Mouse (Mus musculus) ES-Bruce4 (cell line): ENCODE results near the gene Hoxd8.

Source experiments
- CTCF ChIP-seq: IDR thresholded peaks from one replicate; pipeline ENCODE4 v1.8.1; 2011; ENCODE audit warnings: low read depth, low read length
- EP300 ChIP-seq: IDR thresholded peaks from 2 replicates; pipeline ENCODE4 v1.6.1; 2011; ENCODE audit warnings: low read depth, low read length; ENCODE audit not compliant: insufficient read depth
- POLR2A ChIP-seq: IDR thresholded peaks from one replicate; pipeline ENCODE4 v1.8.1; 2011; ENCODE audit warnings: low read length; ENCODE audit not compliant: insufficient read depth

DNA sequence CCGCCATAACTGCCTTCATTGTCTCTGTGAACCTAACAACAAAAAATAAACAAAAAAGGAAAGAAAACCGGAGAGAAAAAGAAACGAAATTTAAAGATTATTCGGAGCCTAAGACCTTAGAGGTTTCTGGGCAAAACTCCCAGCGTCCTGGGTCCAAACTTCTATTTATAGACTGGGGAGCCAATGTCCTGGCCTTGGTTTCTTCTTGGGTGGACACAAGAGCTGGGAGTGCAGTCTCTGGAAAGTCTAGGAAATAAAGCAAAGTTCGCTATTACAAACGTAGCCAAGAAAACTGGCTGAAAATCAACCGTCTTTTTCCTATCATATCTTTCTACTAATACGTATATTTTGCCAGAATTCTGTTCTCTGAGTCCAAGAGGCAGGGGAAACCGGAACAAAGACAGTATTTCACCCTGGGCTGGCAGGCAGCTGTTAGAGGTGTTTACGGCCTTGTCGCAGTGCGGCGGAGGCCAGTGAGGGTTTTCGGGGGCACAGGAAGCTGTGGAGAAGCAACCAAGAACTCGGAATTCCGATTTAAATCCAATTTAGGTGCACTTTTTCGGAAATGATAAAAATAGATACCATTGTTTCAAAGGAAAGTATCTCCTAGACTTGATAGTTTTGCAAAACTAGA is 9.9 kb downstream of the Hoxd8 start:
- TF ChIP-seq POLR2A (no peak), CTCF (no peak), EP300 (no peak)
